Mouse (Mus musculus): ENCODE results near the gene Fstl1. TPM values are rescaled to one million over a fixed set of nuclear protein-coding genes. Genes with fewer than 3 reads are reported as not detected.
A peak's percentile ranks its signal among the peaks of the same experiment; 100 is the strongest.

Gene Fstl1
- polyA plus RNA-seq, 1 experiment from 2014 or later: 90.2 TPM

- peaks cover 3% of the 10 kb centered on the region; the same call in 1 of the 2 replicates for H3K4me1 ChIP-seq (ENCODE audit: control insufficient read depth, insufficient read depth, low read length)
- H3K27me3 ChIP-seq (replicated peaks; ENCODE audit: control insufficient read depth, insufficient read depth, low read length): no peaks in the 10 kb centered on the region
- H3K36me3 ChIP-seq (ENCODE audit: control insufficient read depth, insufficient read depth, low read length): no peaks in the 10 kb centered on the region
- no peak for DNase-seq (ENCODE audit: low spot score)
- no peak for ATAC-seq
- H3K4me3 ChIP-seq (ENCODE audit: low read depth, low read length): no peak overlapping the region
- no peak overlapping the region for H3K27ac ChIP-seq (ENCODE audit: low read depth, low read length)
- 82% methylated on average over 3 of the region's 3 CpGs for WGBS
- H3K4me2 ChIP-seq (ENCODE audit: low read length): no peak overlapping the region
- no peaks in the 10 kb centered on the region for H3K9me3 ChIP-seq (replicated peaks; ENCODE audit: control insufficient read depth, low read length)
- no peak overlapping the region for H3K9ac ChIP-seq (ENCODE audit: low read length)
Measured at GRCm38 (mm10) chr16:37863876-37864275, 87.2 kb downstream of the Fstl1 start.

GRCm38 (mm10) chr16:37865841-37866240, 89.2 kb downstream of the Fstl1 start:
- no peak for ATAC-seq
- 82% methylated on average over 9 of the region's 9 CpGs for WGBS

GRCm38 (mm10) chr16:37867791-37868505, 91.3 kb downstream of the Fstl1 start, which contains the start of gene Lrrc58:
Gene Lrrc58, plus strand, starts transcription at chr16:37868389.
- H3K36me3 ChIP-seq (ENCODE audit: control insufficient read depth, insufficient read depth, low read length): peaks cover 3% of the 10 kb centered on the region; the same call in 1 of the 2 replicates
- H3K9me3 ChIP-seq (replicated peaks; ENCODE audit: control insufficient read depth, low read length): no peaks in the 10 kb centered on the region
- no peaks in the 10 kb centered on the region for H3K27me3 ChIP-seq (replicated peaks; ENCODE audit: control insufficient read depth, insufficient read depth, low read length)
- DNase-seq (ENCODE audit: low spot score) (peak; percentile 92), ATAC-seq (peak; percentile 94)
- peaks cover 25% of the 10 kb centered on the region for H3K4me1 ChIP-seq (ENCODE audit: control insufficient read depth, insufficient read depth, low read length)
- peak within 1 kb of the TSS; percentile 96 for H3K4me3 ChIP-seq (ENCODE audit: low read depth, low read length)
- under 1% methylated on average over 65 of the region's 86 CpGs for WGBS
- H3K4me2 ChIP-seq (ENCODE audit: low read length): peak within 1 kb of the TSS; percentile 69
- H3K9ac ChIP-seq (ENCODE audit: low read length): peak within 1 kb of the TSS; percentile 98
- H3K27ac ChIP-seq (ENCODE audit: low read depth, low read length): peak within 1 kb of the TSS; percentile 99

More at GRCm38 (mm10) chr16:37865841-37866240, 89.2 kb downstream of the Fstl1 start:
- Histone ChIP-seq H3K4me2 (ENCODE audit: low read length) (no peak overlapping the region), H3K36me3 (ENCODE audit: control insufficient read depth, insufficient read depth, low read length) (no peaks in the 10 kb centered on the region), H3K27ac (ENCODE audit: low read depth, low read length) (no peak overlapping the region), H3K4me1 (ENCODE audit: control insufficient read depth, insufficient read depth, low read length) (peaks cover 16% of the 10 kb centered on the region), H3K9ac (ENCODE audit: low read length) (no peak overlapping the region), H3K4me3 (ENCODE audit: low read depth, low read length) (no peak overlapping the region), H3K27me3 (replicated peaks; ENCODE audit: control insufficient read depth, insufficient read depth, low read length) (no peaks in the 10 kb centered on the region), H3K9me3 (replicated peaks; ENCODE audit: control insufficient read depth, low read length) (no peaks in the 10 kb centered on the region)
- no peak for DNase-seq (ENCODE audit: low spot score)

- H3K4me1 ChIP-seq (ENCODE audit: control insufficient read depth, insufficient read depth, low read length): peaks cover 25% of the 10 kb centered on the region
- DNase-seq (ENCODE audit: low spot score) (peak; percentile 82), ATAC-seq (peak; percentile 80)
- peak overlapping the region; percentile 98 for H3K9ac ChIP-seq (ENCODE audit: low read length)
- H3K4me3 ChIP-seq (ENCODE audit: low read depth, low read length): peak overlapping the region; percentile 96
- peaks cover 3% of the 10 kb centered on the region; the same call in 1 of the 2 replicates for H3K36me3 ChIP-seq (ENCODE audit: control insufficient read depth, insufficient read depth, low read length)
- under 1% methylated on average over 75 of the region's 87 CpGs for WGBS
- H3K9me3 ChIP-seq (replicated peaks; ENCODE audit: control insufficient read depth, low read length): no peaks in the 10 kb centered on the region
- no peaks in the 10 kb centered on the region for H3K27me3 ChIP-seq (replicated peaks; ENCODE audit: control insufficient read depth, insufficient read depth, low read length)
- peak overlapping the region; percentile 69 for H3K4me2 ChIP-seq (ENCODE audit: low read length)
- peak overlapping the region; percentile 99 for H3K27ac ChIP-seq (ENCODE audit: low read depth, low read length)
Measured at GRCm38 (mm10) chr16:37868506-37869469, 92.1 kb downstream of the Fstl1 start.

GRCm38 (mm10) chr16:37869470-37870231, 93.0 kb downstream of the Fstl1 start:
- peak overlapping the region; percentile 98 for H3K9ac ChIP-seq (ENCODE audit: low read length)
- peak; percentile 20 for DNase-seq (ENCODE audit: low spot score)
- WGBS: 31% methylated on average over 4 of the region's 4 CpGs
- H3K4me3 ChIP-seq (ENCODE audit: low read depth, low read length): peak overlapping the region; percentile 96
- H3K9me3 ChIP-seq (replicated peaks; ENCODE audit: control insufficient read depth, low read length): no peaks in the 10 kb centered on the region
- H3K27me3 ChIP-seq (replicated peaks; ENCODE audit: control insufficient read depth, insufficient read depth, low read length): no peaks in the 10 kb centered on the region
- peak overlapping the region; percentile 69 for H3K4me2 ChIP-seq (ENCODE audit: low read length)
- no peak for ATAC-seq
- no peak overlapping the region for H3K27ac ChIP-seq (ENCODE audit: low read depth, low read length)
- H3K36me3 ChIP-seq (ENCODE audit: control insufficient read depth, insufficient read depth, low read length): peaks cover 3% of the 10 kb centered on the region; the same call in 1 of the 2 replicates
- peaks cover 25% of the 10 kb centered on the region for H3K4me1 ChIP-seq (ENCODE audit: control insufficient read depth, insufficient read depth, low read length)

GRCm38 (mm10) chr16:37871112-37871715, 94.5 kb downstream of the Fstl1 start:
- no peaks in the 10 kb centered on the region for H3K9me3 ChIP-seq (replicated peaks; ENCODE audit: control insufficient read depth, low read length)
- no peak for ATAC-seq
- H3K4me2 ChIP-seq (ENCODE audit: low read length): peak overlapping the region; percentile 26; the same call in 1 of the 2 replicates
- H3K9ac ChIP-seq (ENCODE audit: low read length): no peak overlapping the region
- H3K36me3 ChIP-seq (ENCODE audit: control insufficient read depth, insufficient read depth, low read length): peaks cover 3% of the 10 kb centered on the region; the same call in 1 of the 2 replicates
- 61% methylated on average over 4 of the region's 4 CpGs for WGBS
- no peak overlapping the region for H3K4me3 ChIP-seq (ENCODE audit: low read depth, low read length)
- peak; percentile 33 for DNase-seq (ENCODE audit: low spot score)
- H3K27ac ChIP-seq (ENCODE audit: low read depth, low read length): no peak overlapping the region
- H3K27me3 ChIP-seq (replicated peaks; ENCODE audit: control insufficient read depth, insufficient read depth, low read length): no peaks in the 10 kb centered on the region
- H3K4me1 ChIP-seq (ENCODE audit: control insufficient read depth, insufficient read depth, low read length): peaks cover 25% of the 10 kb centered on the region

- Histone ChIP-seq H3K36me3 (ENCODE audit: control insufficient read depth, insufficient read depth, low read length) (peaks cover 25% of the 10 kb centered on the region), H3K9me3 (replicated peaks; ENCODE audit: control insufficient read depth, low read length) (no peaks in the 10 kb centered on the region), H3K27ac (ENCODE audit: low read depth, low read length) (no peak overlapping the region), H3K27me3 (replicated peaks; ENCODE audit: control insufficient read depth, insufficient read depth, low read length) (no peaks in the 10 kb centered on the region), H3K4me1 (ENCODE audit: control insufficient read depth, insufficient read depth, low read length) (peaks cover 21% of the 10 kb centered on the region), H3K9ac (ENCODE audit: low read length) (no peak overlapping the region), H3K4me2 (ENCODE audit: low read length) (no peak overlapping the region), H3K4me3 (ENCODE audit: low read depth, low read length) (no peak overlapping the region)
- 79% methylated on average over 4 of the region's 4 CpGs for WGBS
- ATAC-seq (no peak), DNase-seq (ENCODE audit: low spot score) (no peak)
Measured at GRCm38 (mm10) chr16:37874501-37875235, 98.0 kb downstream of the Fstl1 start.
